Mouse (Mus musculus): ENCODE data around the gene Gtf2ird2.
A peak's percentile ranks its signal among the peaks of the same experiment; 100 is the strongest.

The Gtf2ird2 gene

GRCm38 (mm10) chr5:134183880-134184808 lies at the start of gene Gtf2ird2:
Gene Gtf2ird2 (plus strand): TSS chr5:134184019.
- DNase-seq (ENCODE audit: inconsistent ontology term): peak; percentile 100

- no peak for DNase-seq (ENCODE audit: inconsistent ontology term)
Measured at GRCm38 (mm10) chr5:134136022-134136421, 47.8 kb upstream of the Gtf2ird2 start.

GRCm38 (mm10) chr5:134137933-134138332 lies 45.9 kb upstream of the Gtf2ird2 start:
- no peak for DNase-seq (ENCODE audit: inconsistent ontology term)

- no peak for DNase-seq (ENCODE audit: inconsistent ontology term)
Measured at GRCm38 (mm10) chr5:134139429-134139828, 44.4 kb upstream of the Gtf2ird2 start.

- DNase-seq (ENCODE audit: inconsistent ontology term): no peak
Measured at GRCm38 (mm10) chr5:134141236-134141635, 42.6 kb upstream of the Gtf2ird2 start.

GRCm38 (mm10) chr5:134142381-134142780 lies 41.4 kb upstream of the Gtf2ird2 start:
- DNase-seq (ENCODE audit: inconsistent ontology term): no peak

- DNase-seq (ENCODE audit: inconsistent ontology term): no peak
Measured at GRCm38 (mm10) chr5:134144986-134145385, 38.8 kb upstream of the Gtf2ird2 start.

- DNase-seq (ENCODE audit: inconsistent ontology term): no peak
Measured at GRCm38 (mm10) chr5:134147194-134147753, 36.5 kb upstream of the Gtf2ird2 start.

- DNase-seq (ENCODE audit: inconsistent ontology term): no peak
Measured at GRCm38 (mm10) chr5:134148153-134148552, 35.7 kb upstream of the Gtf2ird2 start.

GRCm38 (mm10) chr5:134151895-134152294 lies 31.9 kb upstream of the Gtf2ird2 start:
- DNase-seq (ENCODE audit: inconsistent ontology term): no peak

- DNase-seq (ENCODE audit: inconsistent ontology term): no peak
Measured at GRCm38 (mm10) chr5:134155916-134156466, 27.8 kb upstream of the Gtf2ird2 start.

GRCm38 (mm10) chr5:134164688-134165087 lies 19.1 kb upstream of the Gtf2ird2 start:
- DNase-seq (ENCODE audit: inconsistent ontology term): no peak

- no peak for DNase-seq (ENCODE audit: inconsistent ontology term)
Measured at GRCm38 (mm10) chr5:134166642-134167041, 17.2 kb upstream of the Gtf2ird2 start.

- DNase-seq (ENCODE audit: inconsistent ontology term): no peak
Measured at GRCm38 (mm10) chr5:134168033-134168432, 15.8 kb upstream of the Gtf2ird2 start.

- DNase-seq (ENCODE audit: inconsistent ontology term): no peak
Measured at GRCm38 (mm10) chr5:134169231-134169630, 14.6 kb upstream of the Gtf2ird2 start.

- DNase-seq (ENCODE audit: inconsistent ontology term): no peak
Measured at GRCm38 (mm10) chr5:134170167-134170566, 13.7 kb upstream of the Gtf2ird2 start.

GRCm38 (mm10) chr5:134173206-134173605 lies 10.6 kb upstream of the Gtf2ird2 start:
- no peak for DNase-seq (ENCODE audit: inconsistent ontology term)

GRCm38 (mm10) chr5:134175696-134176095 lies 8.1 kb upstream of the Gtf2ird2 start:
- no peak for DNase-seq (ENCODE audit: inconsistent ontology term)

GRCm38 (mm10) chr5:134176169-134176881 lies 7.5 kb upstream of the Gtf2ird2 start, which contains the start of gene Rcc1l:
Gene Rcc1l (minus strand): TSS chr5:134176774.
- DNase-seq (ENCODE audit: inconsistent ontology term): peak; percentile 86

- no peak for DNase-seq (ENCODE audit: inconsistent ontology term)
Measured at GRCm38 (mm10) chr5:134178536-134178935, 5.3 kb upstream of the Gtf2ird2 start.

GRCm38 (mm10) chr5:134179871-134180270 lies 3.9 kb upstream of the Gtf2ird2 start:
- DNase-seq (ENCODE audit: inconsistent ontology term): peak; percentile 71

GRCm38 (mm10) chr5:134182172-134182571 lies 1.6 kb upstream of the Gtf2ird2 start:
- no peak for DNase-seq (ENCODE audit: inconsistent ontology term)
